ENCODE assay signal across 10 mouse cellular contexts in the genomic region with DNA sequence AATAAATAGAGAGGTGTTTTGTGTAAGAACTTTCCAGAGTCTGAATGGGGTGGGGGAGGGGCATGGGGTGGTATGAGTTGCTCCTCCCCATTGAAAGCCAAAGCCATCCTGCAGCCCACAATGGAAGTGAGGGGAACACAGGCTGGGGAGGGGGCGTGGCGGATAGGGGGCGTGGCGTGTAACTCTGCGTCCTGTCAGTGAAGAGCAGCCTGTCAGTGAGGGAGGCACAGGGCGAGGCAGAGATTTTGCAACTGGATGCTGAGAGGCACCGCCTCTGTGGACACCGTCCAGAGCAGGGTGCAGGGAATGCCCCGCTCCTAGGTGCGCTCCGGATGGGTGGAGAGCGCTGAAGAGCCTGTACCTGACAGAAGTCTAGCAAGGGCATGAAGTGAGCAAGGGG. TPM values are rescaled to one million over a fixed set of nuclear protein-coding genes. Genes with fewer than 3 reads are reported as not detected.
DNase-seq lines count a peak whose midpoint lies in the region; ATAC-seq and TF ChIP-seq lines count a peak whose summit lies in the region.
"Had no signal": no experiment of that assay in that cellular context is flagged by ENCODE, and none has a peak within 500 bp of the region (broad histone marks: within the 10 kb centered on the region; RNA-seq: fewer than 3 reads in every experiment).

A gene (plus strand): TSS at position 207 of the 400 bp plus-strand sequence.

- H3K4me2 ChIP-seq in forebrain, embryonic 11.5 days (ENCODE audit: low read depth, low read length, severe bottlenecking), result no peak within 1 kb of the TSS
- no peak within 1 kb of the TSS for H3K4me2 ChIP-seq in forebrain, embryonic 16.5 days (ENCODE audit: low read length)
- H3K4me2 ChIP-seq in heart, embryonic 11.5 days, result no peak within 1 kb of the TSS
- H3K4me2 ChIP-seq: hindbrain, embryonic 15.5 days had no signal

- H3K4me1 ChIP-seq in forebrain, embryonic 11.5 days (replicated peaks; ENCODE audit: control insufficient read depth, insufficient read depth, low read length), result no peaks in the 10 kb centered on the region
- no peaks in the 10 kb centered on the region for H3K4me1 ChIP-seq in forebrain, embryonic 16.5 days (replicated peaks; ENCODE audit: control insufficient read depth, insufficient read depth, low read length)
- H3K4me1 ChIP-seq in lung, adult 2 months (ENCODE audit: control insufficient read depth, insufficient read depth, low read length), result no peaks in the 10 kb centered on the region
- no peaks in the 10 kb centered on the region for H3K4me1 ChIP-seq in heart, embryonic 11.5 days (ENCODE audit: control insufficient read depth, insufficient read depth, low read length)
- H3K4me1 ChIP-seq: hindbrain, embryonic 15.5 days had no signal

- 39% methylated on average over 12 of the region's 12 CpGs for WGBS in forebrain, embryonic 11.5 days
- 30% methylated on average over 12 of the region's 12 CpGs for WGBS in forebrain, embryonic 16.5 days
- 39% methylated on average over 12 of the region's 12 CpGs for WGBS in lung, adult 2 months
- WGBS in heart, embryonic 11.5 days (ENCODE audit: insufficient replicate concordance), result 36% methylated on average over 12 of the region's 12 CpGs

- DNase-seq in forebrain, embryonic 11.5 days (ENCODE audit: low spot score), result peak; percentile 62
- peak; percentile 46 for DNase-seq in thymus, postnatal 14 days
- no peak for DNase-seq in thymus, postnatal 0 days (ENCODE audit: low spot score)
- DNase-seq in lung, adult 2 months, result peak; percentile 28
- peak; percentile 65 for DNase-seq in testis, postnatal 10 days (ENCODE audit: low spot score)
- no peak for DNase-seq in spleen, adult 12 weeks (ENCODE audit: low spot score)
- DNase-seq: cerebellum, adult 9-11 months had no signal

- no peak for TF ChIP-seq POLR2A in lung, adult 2 months (IDR thresholded peaks at IDR 0.05; ENCODE audit: borderline replicate concordance, extremely low read depth, low read depth, low read length)

- no peak for TF ChIP-seq CTCF in lung, adult 2 months (IDR thresholded peaks at IDR 0.05; ENCODE audit: insufficient read depth, low read length)

- H3K4me3 ChIP-seq in forebrain, embryonic 11.5 days (ENCODE audit: low read depth, low read length), result no peak within 1 kb of the TSS
- no peak within 1 kb of the TSS for H3K4me3 ChIP-seq in forebrain, embryonic 16.5 days (replicated peaks; ENCODE audit: low read length)
- H3K4me3 ChIP-seq in lung, adult 2 months (replicated peaks; ENCODE audit: extremely low read depth, low read depth, low read length), result no peak within 1 kb of the TSS
- H3K4me3 ChIP-seq in heart, embryonic 11.5 days (ENCODE audit: low read depth, low read length), result no peak within 1 kb of the TSS
- H3K4me3 ChIP-seq: hindbrain, embryonic 15.5 days had no signal

- ATAC-seq in forebrain, embryonic 11.5 days (replicated peaks; ENCODE audit: low FRiP score), result no peak
- no peak for ATAC-seq in forebrain, embryonic 16.5 days
- no peak for ATAC-seq in heart, embryonic 11.5 days (replicated peaks; ENCODE audit: insufficient number of reproducible peaks, low FRiP score, low TSS enrichment)

- no peak within 1 kb of the TSS for H3K9ac ChIP-seq in forebrain, embryonic 11.5 days (ENCODE audit: low read length)
- no peak within 1 kb of the TSS for H3K9ac ChIP-seq in forebrain, embryonic 16.5 days (replicated peaks; ENCODE audit: low read depth, low read length)
- no peak within 1 kb of the TSS for H3K9ac ChIP-seq in heart, embryonic 11.5 days (ENCODE audit: low read depth, low read length)
- H3K9ac ChIP-seq: hindbrain, embryonic 15.5 days had no signal

- H3K27me3 ChIP-seq in forebrain, embryonic 11.5 days (ENCODE audit: control insufficient read depth, insufficient read depth, low read length), result no peaks in the 10 kb centered on the region
- no peaks in the 10 kb centered on the region for H3K27me3 ChIP-seq in forebrain, embryonic 16.5 days (replicated peaks; ENCODE audit: control insufficient read depth, insufficient read depth, low read length)
- 0 out of 2 replicates have a peak, but pooled peaks cover 2% of the 10 kb centered on the region for H3K27me3 ChIP-seq in heart, embryonic 11.5 days (ENCODE audit: control insufficient read depth, insufficient read depth, low read length)
- H3K27me3 ChIP-seq: hindbrain, embryonic 15.5 days had no signal

- H3K9me3 ChIP-seq in forebrain, embryonic 11.5 days (ENCODE audit: control insufficient read depth, low read length), result no peaks in the 10 kb centered on the region; the same call in 1 of the 2 replicates
- H3K9me3 ChIP-seq in forebrain, embryonic 16.5 days (ENCODE audit: control insufficient read depth, low read length), result peaks cover 10% of the 10 kb centered on the region
- peaks cover 6% of the 10 kb centered on the region for H3K9me3 ChIP-seq in heart, embryonic 11.5 days (replicated peaks; ENCODE audit: control insufficient read depth, low read length)

- H3K27ac ChIP-seq in forebrain, embryonic 11.5 days (ENCODE audit: low read depth, low read length), result no peak within 1 kb of the TSS
- H3K27ac ChIP-seq in forebrain, embryonic 16.5 days (ENCODE audit: low read length), result no peak within 1 kb of the TSS
- H3K27ac ChIP-seq in heart, embryonic 11.5 days (ENCODE audit: low read depth, low read length), result no peak within 1 kb of the TSS
- H3K27ac ChIP-seq: hindbrain, embryonic 15.5 days had no signal

- H3K36me3 ChIP-seq in forebrain, embryonic 11.5 days (ENCODE audit: control insufficient read depth, insufficient read depth, low read length), result no peaks in the 10 kb centered on the region
- no peaks in the 10 kb centered on the region for H3K36me3 ChIP-seq in forebrain, embryonic 16.5 days (ENCODE audit: control insufficient read depth, insufficient read depth)
- no peaks in the 10 kb centered on the region for H3K36me3 ChIP-seq in heart, embryonic 11.5 days (ENCODE audit: control insufficient read depth, insufficient read depth, low read length)
- H3K36me3 ChIP-seq: hindbrain, embryonic 15.5 days had no signal

RNA-seq across cellular contexts. Expression of the gene that starts here (rescaled TPM):
- polyA plus RNA-seq in forebrain, embryonic 11.5 days (2014; fragmentation: Nextera tagmentation; extraction: Ambion mirVana), result not detected in 2 replicates
- polyA plus RNA-seq in forebrain, embryonic 16.5 days (2015; fragmentation: Nextera tagmentation; extraction: Ambion mirVana), result not detected in 2 replicates
- 0.10 TPM in 1 of 2 replicates, not detected in the other for polyA plus RNA-seq in thymus, postnatal 0 days (2015; fragmentation: Nextera tagmentation; extraction: Ambion mirVana)
- 0.12 and 3.9 TPM in 2 replicates for polyA plus RNA-seq in lung, adult 2 months (2012; rRNA removed)
- 0.06 TPM in 1 of 2 replicates, not detected in the other for polyA plus RNA-seq in heart, embryonic 11.5 days (2014; fragmentation: Nextera tagmentation; extraction: Ambion mirVana)

Comparison
In these comparisons a context has a peak if more than half of its experiments do, and no peak if none do; other contexts are left out.
1. DNase-seq: peak in thymus, postnatal 14 days (single experiment), lung, adult 2 months (single experiment) and testis, postnatal 10 days (single experiment); none in thymus, postnatal 0 days (single experiment) and spleen, adult 12 weeks (single experiment).
2. Peak in DNase-seq in forebrain, embryonic 11.5 days; RNA of the gene not detected or under 1 TPM.